Mouse (Mus musculus) hindbrain, embryonic 16.5 days (tissue): ENCODE results near the gene Snd1. TPM values are rescaled to one million over a fixed set of nuclear protein-coding genes. Genes with fewer than 3 reads are reported as not detected.
A peak's percentile ranks its signal among the peaks of the same experiment; 100 is the strongest.

Experiments used
- ATAC-seq: fragments of 200-750 bp; cut with Nextera tagmentation; 2 replicates; pipeline ENCODE4 v1.8.0; 2017; ENCODE audit warnings: moderate TSS enrichment, moderate library complexity
- H3K27ac ChIP-seq: fragments of 300-500 bp; sonication (generic); 2 replicates; pipeline ENCODE4 v1.5.1; 2014; ENCODE audit warnings: low read depth, mild to moderate bottlenecking, control low read depth, low read length, moderate library complexity
- H3K27me3 ChIP-seq: fragments of 300-500 bp; sonication (generic); replicated peaks from 2 replicates; pipeline ENCODE4 v1.6.1; 2014; ENCODE audit warnings: low read length; ENCODE audit not compliant: control insufficient read depth, insufficient read depth
- H3K36me3 ChIP-seq: fragments of 300-500 bp; sonication (generic); 2 replicates; pipeline ENCODE4 v1.6.1; 2014; ENCODE audit warnings: mild to moderate bottlenecking, low read length, moderate library complexity, mixed read lengths; ENCODE audit not compliant: control insufficient read depth, insufficient read depth
- H3K4me1 ChIP-seq: fragments of 300-500 bp; sonication (generic); 2 replicates; pipeline ENCODE4 v1.6.1; 2014; ENCODE audit warnings: low read depth, low read length; ENCODE audit not compliant: control insufficient read depth, insufficient read depth
- H3K4me2 ChIP-seq: fragments of 300-500 bp; sonication (generic); 2 replicates; pipeline ENCODE4 v1.6.1; 2014; ENCODE audit warnings: mild to moderate bottlenecking, low read length, control low read depth, moderate library complexity
- H3K4me3 ChIP-seq: fragments of 300-500 bp; sonication (generic); 2 replicates; pipeline ENCODE4 v1.5.1; 2014; ENCODE audit warnings: mild to moderate bottlenecking, low read length, control low read depth, moderate library complexity
- H3K9ac ChIP-seq: fragments of 300-500 bp; sonication (generic); 2 replicates; pipeline ENCODE4 v1.6.1; 2014; ENCODE audit warnings: low read depth, mild to moderate bottlenecking, control low read depth, low read length, moderate library complexity
- H3K9me3 ChIP-seq: fragments of 300-500 bp; sonication (generic); 2 replicates; pipeline ENCODE4 v1.6.1; 2014; ENCODE audit warnings: mild to moderate bottlenecking, low read length, moderate library complexity; ENCODE audit not compliant: control insufficient read depth
- WGBS: fragments of 180-500 bp; shearing (Covaris S2); extraction: QIAGEN DNeasy Blood & Tissue Kit; methylation state at CpG from one replicate; pipeline ENCODE4 v1.1.7; 2014; 5-methylcytosine and 5-hydroxymethylcytosine counted together
- polyA plus RNA-seq: library from polyadenylated mRNA; unstranded; fragments of >200 nt; fragmentation: Nextera tagmentation; extraction: Ambion mirVana; gene quantifications from 2 replicates; pipeline ENCODE4 v1.2.1, GENCODE M21; 2015

The Snd1 gene
- polyA plus RNA-seq, 1 experiment from 2014 or later: 69.7 TPM

GRCm38 (mm10) chr6:28521416-28521815 is 46.5 kb downstream of the Snd1 start:
- Histone ChIP-seq H3K27me3 (no peaks in the 10 kb centered on the region), H3K4me2 (no peak overlapping the region), H3K4me1 (no peaks in the 10 kb centered on the region), H3K36me3 (peaks cover 4% of the 10 kb centered on the region; the same call in 1 of the 2 replicates), H3K27ac (no peak overlapping the region), H3K4me3 (no peak overlapping the region), H3K9me3 (no peaks in the 10 kb centered on the region), H3K9ac (no peak overlapping the region)
- ATAC-seq: no peak
- 100% methylated on average over 1 of the region's 1 CpGs for WGBS

DNA sequence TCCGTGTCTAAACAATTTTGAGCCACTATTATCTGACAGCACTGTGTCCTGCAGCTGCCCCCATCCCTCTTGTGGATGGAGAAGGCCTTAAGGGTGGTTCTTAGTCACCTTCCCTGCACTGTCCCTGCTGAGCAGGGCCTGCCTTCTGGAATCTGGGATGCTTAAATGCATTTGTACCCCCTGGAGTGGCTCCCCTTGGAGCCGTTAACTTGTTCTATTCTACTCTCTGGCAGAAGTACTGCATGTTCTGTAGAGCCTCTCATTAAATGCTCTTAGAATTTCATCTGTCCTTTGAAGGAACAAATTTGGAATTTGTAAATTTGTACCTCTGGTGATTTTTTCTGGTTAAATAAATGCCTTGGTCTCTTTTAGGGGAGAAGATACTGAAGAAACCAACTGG is 50.6 kb downstream of the Snd1 start:
- no peaks in the 10 kb centered on the region for H3K9me3 ChIP-seq
- no peaks in the 10 kb centered on the region for H3K4me1 ChIP-seq
- no peak overlapping the region for H3K4me3 ChIP-seq
- no peak overlapping the region for H3K27ac ChIP-seq
- ATAC-seq: no peak
- WGBS: 61% methylated on average over 2 of the region's 2 CpGs
- H3K9ac ChIP-seq: no peak overlapping the region
- H3K4me2 ChIP-seq: no peak overlapping the region
- peaks cover 14% of the 10 kb centered on the region for H3K36me3 ChIP-seq
- no peaks in the 10 kb centered on the region for H3K27me3 ChIP-seq

- ATAC-seq: no peak
- H3K4me1 ChIP-seq: no peaks in the 10 kb centered on the region; the same call in 1 of the 2 replicates
- H3K4me3 ChIP-seq: no peak overlapping the region
- no peak overlapping the region for H3K27ac ChIP-seq
- H3K27me3 ChIP-seq: no peaks in the 10 kb centered on the region
- H3K9ac ChIP-seq: no peak overlapping the region
- 89% methylated on average over 10 of the region's 10 CpGs for WGBS
- no peaks in the 10 kb centered on the region for H3K9me3 ChIP-seq
- H3K36me3 ChIP-seq: peaks cover 12% of the 10 kb centered on the region
- H3K4me2 ChIP-seq: no peak overlapping the region
These were observed 52.5 kb downstream of the Snd1 start for GRCm38 (mm10) chr6:28527459-28527858.

- no peaks in the 10 kb centered on the region for H3K27me3 ChIP-seq
- H3K9ac ChIP-seq: no peak overlapping the region
- WGBS: 81% methylated on average over 6 of the region's 6 CpGs
- no peak for ATAC-seq
- no peaks in the 10 kb centered on the region for H3K9me3 ChIP-seq
- H3K4me3 ChIP-seq: no peak overlapping the region
- H3K36me3 ChIP-seq: peaks cover 12% of the 10 kb centered on the region
- no peak overlapping the region for H3K27ac ChIP-seq
- H3K4me2 ChIP-seq: no peak overlapping the region
- no peaks in the 10 kb centered on the region; the same call in 1 of the 2 replicates for H3K4me1 ChIP-seq
These were observed 53.3 kb downstream of the Snd1 start for GRCm38 (mm10) chr6:28528208-28528607.

DNA sequence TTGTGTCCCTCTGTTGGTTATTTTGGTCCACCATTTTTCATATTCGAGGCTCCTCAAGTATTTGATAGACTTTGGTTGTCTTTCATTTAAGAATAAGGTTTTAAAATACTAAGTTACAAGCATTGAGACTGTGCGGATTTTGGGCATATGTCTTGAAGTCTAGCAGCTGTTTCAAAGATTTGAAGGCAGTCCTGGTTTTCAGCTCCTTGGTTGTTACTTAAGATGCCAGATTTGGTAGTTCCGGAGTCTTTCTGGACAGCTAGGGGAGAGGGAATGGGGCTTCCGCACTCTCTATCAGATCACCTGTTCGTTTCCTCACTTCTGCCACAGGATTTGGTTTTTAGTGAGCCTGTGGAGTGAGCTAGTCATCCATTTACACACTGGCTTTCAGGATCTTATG is 61.5 kb downstream of the Snd1 start:
- Histone ChIP-seq H3K4me2 (no peak overlapping the region), H3K4me1 (peaks cover 8% of the 10 kb centered on the region), H3K4me3 (no peak overlapping the region), H3K9ac (no peak overlapping the region), H3K27ac (no peak overlapping the region), H3K9me3 (no peaks in the 10 kb centered on the region), H3K27me3 (no peaks in the 10 kb centered on the region), H3K36me3 (no peaks in the 10 kb centered on the region)
- WGBS: 92% methylated on average over 5 of the region's 5 CpGs
- ATAC-seq: no peak

DNA sequence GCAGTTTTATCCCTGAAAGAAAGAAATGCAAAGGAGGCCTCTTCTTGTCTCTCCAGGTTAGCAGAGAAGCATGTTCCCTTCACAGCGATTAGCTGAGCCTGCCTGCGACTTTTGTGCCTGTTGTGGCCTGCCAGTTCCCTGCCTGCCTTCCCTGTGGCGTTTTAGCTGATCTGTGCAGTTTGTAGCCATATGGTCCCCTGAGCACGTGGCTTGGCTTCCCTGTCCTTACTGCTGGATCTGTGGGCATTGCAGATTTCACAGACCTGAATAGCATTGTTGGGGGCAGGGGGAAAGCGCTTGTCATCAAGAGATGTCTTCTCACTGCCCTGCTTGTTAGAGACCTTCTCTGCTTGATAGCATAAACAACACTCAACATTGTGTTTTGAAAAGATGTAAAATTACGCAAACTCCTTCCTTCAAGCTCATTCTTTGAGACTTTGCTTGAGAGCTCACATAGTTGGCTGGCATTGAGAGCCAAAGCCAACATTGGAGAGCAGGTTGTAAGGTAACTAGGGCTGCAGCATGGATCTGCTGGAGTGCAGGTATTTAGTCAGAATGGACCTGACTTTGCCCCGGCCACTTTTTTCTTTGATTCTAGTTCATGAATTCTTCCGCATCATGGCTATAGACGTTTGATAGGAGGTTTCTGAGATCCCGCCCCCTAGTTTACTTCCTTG is 63.0 kb downstream of the Snd1 start:
- 59% methylated on average over 10 of the region's 10 CpGs for whole genome bisulfite sequencing
- Histone ChIP-seq H3K4me3 (no peak overlapping the region), H3K9ac (no peak overlapping the region), H3K9me3 (no peaks in the 10 kb centered on the region), H3K27me3 (no peaks in the 10 kb centered on the region), H3K4me1 (peaks cover 8% of the 10 kb centered on the region), H3K4me2 (no peak overlapping the region), H3K27ac (no peak overlapping the region), H3K36me3 (no peaks in the 10 kb centered on the region)
- ATAC-seq: peak; percentile 64; the same call in 1 of the 2 replicates

GRCm38 (mm10) chr6:28542298-28542701 is 67.4 kb downstream of the Snd1 start:
- Histone ChIP-seq H3K9me3 (no peaks in the 10 kb centered on the region), H3K4me3 (no peak overlapping the region), H3K27me3 (no peaks in the 10 kb centered on the region), H3K4me2 (no peak overlapping the region), H3K27ac (no peak overlapping the region; the same call in 1 of the 2 replicates), H3K4me1 (peaks cover 8% of the 10 kb centered on the region), H3K36me3 (peaks cover 3% of the 10 kb centered on the region; the same call in 1 of the 2 replicates), H3K9ac (no peak overlapping the region)
- WGBS: 56% methylated on average over 6 of the region's 6 CpGs
- peak; percentile 67 for ATAC-seq

DNA sequence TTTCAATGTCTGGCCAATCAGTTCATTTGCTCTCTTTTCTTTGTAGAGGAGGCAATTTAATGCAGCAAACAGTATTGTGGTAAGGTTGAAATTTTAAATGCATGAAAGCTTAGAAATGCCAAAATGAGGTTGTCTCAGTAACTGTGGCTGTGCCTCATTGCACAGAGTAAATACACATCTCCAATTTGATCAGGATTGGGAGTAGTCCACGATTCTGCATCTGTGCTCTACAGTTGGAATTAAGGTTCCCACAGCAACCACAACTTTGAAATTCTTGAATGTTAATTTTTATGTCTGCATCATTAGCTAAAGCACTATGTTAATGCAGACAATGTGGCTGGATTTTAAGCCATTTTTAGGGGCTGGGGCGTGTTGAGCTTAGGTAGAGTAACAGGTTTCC is 72.0 kb downstream of the Snd1 start:
- WGBS: 71% methylated on average over 2 of the region's 2 CpGs
- Histone ChIP-seq H3K9ac (no peak overlapping the region), H3K4me2 (no peak overlapping the region), H3K27me3 (no peaks in the 10 kb centered on the region), H3K4me3 (no peak overlapping the region), H3K36me3 (peaks cover 3% of the 10 kb centered on the region; the same call in 1 of the 2 replicates), H3K27ac (no peak overlapping the region), H3K9me3 (no peaks in the 10 kb centered on the region), H3K4me1 (peaks cover 3% of the 10 kb centered on the region)
- no peak for ATAC-seq

DNA sequence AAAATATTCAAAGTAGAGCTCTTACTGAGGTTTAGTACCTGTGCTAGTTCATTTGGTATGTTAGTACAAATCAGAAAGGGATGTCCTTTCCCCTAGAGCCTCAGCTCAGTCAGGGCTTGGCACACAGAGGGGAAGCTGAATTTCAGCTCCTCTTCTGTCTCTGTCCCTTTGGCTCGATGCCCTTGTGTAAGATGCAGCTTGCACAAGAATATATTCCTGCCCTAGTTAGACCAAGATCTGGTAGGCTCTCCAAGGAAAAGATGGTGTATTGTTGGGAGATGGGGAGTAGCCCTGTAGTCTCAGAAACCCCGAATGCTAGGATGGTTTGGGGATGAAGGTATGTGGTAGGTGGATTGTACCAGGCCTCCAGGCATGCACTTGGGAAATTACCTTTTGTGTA is 74.4 kb downstream of the Snd1 start:
- no peak for ATAC-seq
- Histone ChIP-seq H3K9ac (no peak overlapping the region), H3K36me3 (peaks cover 3% of the 10 kb centered on the region; the same call in 1 of the 2 replicates), H3K9me3 (no peaks in the 10 kb centered on the region), H3K4me1 (peaks cover 7% of the 10 kb centered on the region), H3K4me3 (no peak overlapping the region), H3K27me3 (no peaks in the 10 kb centered on the region), H3K27ac (no peak overlapping the region), H3K4me2 (no peak overlapping the region)
- WGBS: 86% methylated on average over 2 of the region's 2 CpGs
